Mouse (Mus musculus) lung, embryonic 15.5 days (tissue): ENCODE results near the gene Hoxb6. TPM values are rescaled to one million over a fixed set of nuclear protein-coding genes. Genes with fewer than 3 reads are reported as not detected.

Experiments
- ATAC-seq: fragments of 200-750 bp; cut with Nextera tagmentation; 2 replicates; pipeline ENCODE4 v1.8.0; 2017; ENCODE audit warnings: moderate number of reproducible peaks, borderline replicate concordance; ENCODE audit not compliant: low FRiP score, low TSS enrichment; ENCODE audit errors: extremely low read depth
- H3K27ac ChIP-seq: fragments of 300-500 bp; sonication (generic); 2 replicates; pipeline ENCODE4 v1.5.1; 2015; ENCODE audit warnings: moderate library complexity, mild to moderate bottlenecking, inconsistent platforms
- H3K27me3 ChIP-seq: fragments of 300-500 bp; sonication (generic); 2 replicates; pipeline ENCODE4 v1.6.1; 2015; ENCODE audit warnings: inconsistent platforms
- H3K36me3 ChIP-seq: fragments of 300-500 bp; sonication (generic); 2 replicates; pipeline ENCODE4 v1.6.1; 2015; ENCODE audit warnings: inconsistent platforms
- H3K4me1 ChIP-seq: fragments of 300-500 bp; sonication (generic); 2 replicates; pipeline ENCODE4 v1.6.1; 2015; ENCODE audit warnings: inconsistent platforms
- H3K4me2 ChIP-seq: fragments of 300-500 bp; sonication (generic); 2 replicates; pipeline ENCODE4 v1.6.1; 2015; ENCODE audit warnings: inconsistent platforms, mild to moderate bottlenecking, moderate library complexity
- H3K4me3 ChIP-seq: fragments of 300-500 bp; sonication (generic); 2 replicates; pipeline ENCODE4 v1.5.1; 2015; ENCODE audit warnings: mild to moderate bottlenecking, inconsistent platforms
- H3K9ac ChIP-seq: fragments of 300-500 bp; sonication (generic); 2 replicates; pipeline ENCODE4 v1.6.1; 2015; ENCODE audit warnings: inconsistent platforms
- H3K9me3 ChIP-seq: fragments of 300-500 bp; sonication (generic); 2 replicates; pipeline ENCODE4 v1.6.1; 2016; ENCODE audit warnings: inconsistent platforms
- WGBS: fragments of 180-500 bp; shearing (Covaris S2); methylation state at CpG from one replicate; pipeline ENCODE4 v1.1.7; 2015; 5-methylcytosine and 5-hydroxymethylcytosine counted together
- polyA plus RNA-seq: library from polyadenylated mRNA; unstranded; fragments of >200 nt; fragmentation: Nextera tagmentation; extraction: Ambion mirVana; gene quantifications from 2 replicates; pipeline ENCODE4 v1.2.1, GENCODE M21; 2015

Gene Hoxb6
- polyA plus RNA-seq, 1 experiment from 2014 or later = 15.2 TPM

- H3K36me3 ChIP-seq = no peaks in the 10 kb centered on the region
- WGBS = 27% methylated on average over 7 of the region's 7 CpGs
- peak overlapping the region; percentile 99 for H3K27ac ChIP-seq
- peak overlapping the region; percentile 32 for H3K9ac ChIP-seq
- H3K4me3 ChIP-seq = peak overlapping the region; percentile 48
- H3K4me2 ChIP-seq = peak overlapping the region; percentile 80
- no peaks in the 10 kb centered on the region for H3K9me3 ChIP-seq
- peaks cover 46% of the 10 kb centered on the region for H3K4me1 ChIP-seq
- H3K27me3 ChIP-seq = peaks cover 72% of the 10 kb centered on the region
- no peak for ATAC-seq
Observed at GRCm38 (mm10) chr11:96338957-96339855, 46.9 kb downstream of the Hoxb6 start.

- WGBS = 0% methylated on average over 32 of the region's 36 CpGs
- Histone ChIP-seq H3K4me3 (peak overlapping the region; percentile 48), H3K36me3 (no peaks in the 10 kb centered on the region), H3K9ac (peak overlapping the region; percentile 40), H3K4me1 (peaks cover 48% of the 10 kb centered on the region), H3K27me3 (peaks cover 72% of the 10 kb centered on the region), H3K4me2 (peak overlapping the region; percentile 80), H3K9me3 (no peaks in the 10 kb centered on the region), H3K27ac (peak overlapping the region; percentile 99)
- peak; percentile 47 for ATAC-seq
Observed at GRCm38 (mm10) chr11:96340698-96341365, 48.6 kb downstream of the Hoxb6 start.

GRCm38 (mm10) chr11:96341701-96342575, 49.7 kb downstream of the Hoxb6 start:
- Histone ChIP-seq H3K9me3 (no peaks in the 10 kb centered on the region), H3K27ac (peak overlapping the region; percentile 99), H3K4me2 (peak overlapping the region; percentile 80), H3K4me3 (peak overlapping the region; percentile 48), H3K36me3 (no peaks in the 10 kb centered on the region), H3K27me3 (peaks cover 73% of the 10 kb centered on the region), H3K9ac (peak overlapping the region; percentile 70), H3K4me1 (peaks cover 46% of the 10 kb centered on the region)
- 2% methylated on average over 40 of the region's 40 CpGs for WGBS
- ATAC-seq = no peak

- peak overlapping the region; percentile 99 for H3K27ac ChIP-seq
Observed at GRCm38 (mm10) chr11:96342576-96342930, 50.3 kb downstream of the Hoxb6 start.

GRCm38 (mm10) chr11:96343206-96343745, 51.0 kb downstream of the Hoxb6 start:
- Histone ChIP-seq H3K4me3 (peak overlapping the region; percentile 18), H3K27me3 (peaks cover 70% of the 10 kb centered on the region), H3K4me1 (peaks cover 44% of the 10 kb centered on the region), H3K9ac (peak overlapping the region; percentile 70), H3K27ac (peak overlapping the region; percentile 99), H3K4me2 (peak overlapping the region; percentile 80), H3K9me3 (no peaks in the 10 kb centered on the region), H3K36me3 (no peaks in the 10 kb centered on the region)
- 20% methylated on average over 2 of the region's 2 CpGs for WGBS
- no peak for ATAC-seq

More at GRCm38 (mm10) chr11:96342576-96342930, 50.3 kb downstream of the Hoxb6 start:
- 11% methylated on average over 4 of the region's 4 CpGs for WGBS
- ATAC-seq = no peak
- peak overlapping the region; percentile 70 for H3K9ac ChIP-seq
- H3K27me3 ChIP-seq = peaks cover 71% of the 10 kb centered on the region
- peak overlapping the region; percentile 80 for H3K4me2 ChIP-seq
- peaks cover 45% of the 10 kb centered on the region for H3K4me1 ChIP-seq
- H3K9me3 ChIP-seq = no peaks in the 10 kb centered on the region
- H3K4me3 ChIP-seq = peak overlapping the region; percentile 48
- H3K36me3 ChIP-seq = no peaks in the 10 kb centered on the region

GRCm38 (mm10) chr11:96344061-96344877, 52.0 kb downstream of the Hoxb6 start:
- Histone ChIP-seq H3K27ac (peak overlapping the region; percentile 99), H3K9ac (peak overlapping the region; percentile 70), H3K4me2 (peak overlapping the region; percentile 80), H3K9me3 (no peaks in the 10 kb centered on the region), H3K4me1 (peaks cover 41% of the 10 kb centered on the region), H3K36me3 (no peaks in the 10 kb centered on the region), H3K27me3 (peaks cover 65% of the 10 kb centered on the region), H3K4me3 (peak overlapping the region; percentile 34)
- ATAC-seq = no peak
- 12% methylated on average over 37 of the region's 40 CpGs for WGBS

GRCm38 (mm10) chr11:96344878-96345159, 52.5 kb downstream of the Hoxb6 start:
- WGBS = 24% methylated on average over 6 of the region's 6 CpGs
- H3K4me3 ChIP-seq = peak overlapping the region; percentile 34
- H3K4me2 ChIP-seq = peak overlapping the region; percentile 80
- peak overlapping the region; percentile 70 for H3K9ac ChIP-seq
- H3K36me3 ChIP-seq = no peaks in the 10 kb centered on the region
- peak overlapping the region; percentile 99 for H3K27ac ChIP-seq
- no peak for ATAC-seq
- peaks cover 65% of the 10 kb centered on the region for H3K27me3 ChIP-seq
- no peaks in the 10 kb centered on the region for H3K9me3 ChIP-seq
- H3K4me1 ChIP-seq = peaks cover 43% of the 10 kb centered on the region

GRCm38 (mm10) chr11:96345220-96345892, 53.1 kb downstream of the Hoxb6 start:
- Histone ChIP-seq H3K27me3 (peaks cover 65% of the 10 kb centered on the region), H3K4me3 (peak overlapping the region; percentile 34), H3K36me3 (no peaks in the 10 kb centered on the region), H3K4me1 (peaks cover 47% of the 10 kb centered on the region), H3K4me2 (peak overlapping the region; percentile 80), H3K9me3 (no peaks in the 10 kb centered on the region), H3K9ac (peak overlapping the region; percentile 70), H3K27ac (peak overlapping the region; percentile 99)
- ATAC-seq = no peak
- WGBS = 2% methylated on average over 33 of the region's 56 CpGs

GRCm38 (mm10) chr11:96345893-96346806, 53.9 kb downstream of the Hoxb6 start:
- 4% methylated on average over 44 of the region's 45 CpGs for WGBS
- H3K27me3 ChIP-seq = peaks cover 72% of the 10 kb centered on the region
- peak; percentile 4; the same call in 1 of the 2 replicates for ATAC-seq

More at GRCm38 (mm10) chr11:96345893-96346806, 53.9 kb downstream of the Hoxb6 start:
- Histone ChIP-seq H3K4me3 (peak overlapping the region; percentile 34), H3K9me3 (no peaks in the 10 kb centered on the region), H3K36me3 (no peaks in the 10 kb centered on the region), H3K4me1 (peaks cover 54% of the 10 kb centered on the region), H3K4me2 (peak overlapping the region; percentile 80), H3K9ac (peak overlapping the region; percentile 70), H3K27ac (peak overlapping the region; percentile 99)
